Mouse (Mus musculus) right cerebral cortex, adult 2 months (tissue): ENCODE results near the gene H2-M10.6.

Experiments
- DNase-seq, 2 experiments: peaks; one replicate each; pipeline ENCODE4 v3.0.0; 2021 to 2022; ENCODE audit warnings: low spot score in 2 of 2

The H2-M10.6 gene

GRCm38 (mm10) chr17:36840961-36841445, 29.0 kb downstream of the H2-M10.6 start:
- DNase-seq, result no peak

DNA sequence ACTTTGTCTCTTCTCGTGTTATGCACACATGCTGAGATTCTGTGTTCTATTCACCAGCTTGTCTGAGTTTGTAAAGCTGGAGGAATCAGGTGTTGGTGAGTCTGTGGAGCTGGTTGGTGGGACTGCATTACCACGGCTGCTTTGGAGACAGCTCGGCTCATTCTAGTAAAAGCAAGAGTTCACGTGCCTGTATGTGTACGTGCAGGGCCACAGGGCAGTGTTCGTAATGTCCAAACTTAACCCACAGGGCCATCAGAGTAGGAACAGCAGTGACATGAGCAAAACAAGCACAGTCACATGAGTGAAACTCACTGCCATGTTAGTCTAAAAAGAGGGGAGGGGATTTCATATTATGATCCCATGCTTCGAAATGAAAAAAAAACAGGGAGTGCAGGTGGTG, 31.7 kb downstream of the H2-M10.6 start:
- DNase-seq, result no peak

DNA sequence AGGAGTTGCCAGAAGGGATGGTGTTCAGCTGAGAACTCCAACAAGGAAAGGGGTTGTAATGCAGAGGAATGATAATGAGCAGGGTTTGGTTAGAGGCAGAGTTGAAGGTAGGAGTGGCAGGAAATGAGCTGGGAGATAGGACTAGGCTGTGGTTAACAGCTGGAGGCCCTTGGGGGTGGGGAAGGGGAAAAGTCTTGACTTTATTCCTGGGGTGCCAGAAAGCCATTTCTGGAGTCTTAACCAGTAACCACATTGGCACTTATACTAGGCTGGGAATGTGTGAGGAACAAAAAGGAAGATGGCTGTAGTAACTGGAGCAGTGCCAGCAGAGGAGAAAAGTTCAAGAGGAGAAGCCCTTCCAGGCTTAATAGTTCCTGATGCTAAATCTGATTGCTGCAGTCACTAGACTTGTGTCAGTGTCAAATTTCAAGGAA, 32.3 kb downstream of the H2-M10.6 start:
- DNase-seq, result no peak

GRCm38 (mm10) chr17:36844725-36845124, 32.8 kb downstream of the H2-M10.6 start:
- DNase-seq, result no peak

DNA sequence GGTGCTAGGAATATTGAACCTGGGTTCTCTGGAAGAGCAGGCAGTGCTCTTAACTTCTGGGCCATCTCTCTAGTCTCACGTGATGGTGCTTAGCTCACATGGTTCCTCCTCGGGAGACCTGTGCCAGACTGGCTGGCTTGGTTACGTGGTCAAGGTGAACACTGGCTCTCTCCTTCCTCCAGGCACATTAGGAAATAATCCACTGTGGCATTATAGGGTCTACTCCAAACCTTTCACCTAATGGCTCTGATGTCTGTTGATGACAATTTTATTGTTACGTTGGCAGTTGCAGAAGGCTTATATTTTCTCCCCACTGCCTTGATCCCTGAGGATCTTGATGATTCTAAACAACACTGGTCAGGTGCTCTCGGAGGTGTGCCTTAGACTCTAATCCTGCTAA, 36.9 kb downstream of the H2-M10.6 start:
- no peak for DNase-seq

DNA sequence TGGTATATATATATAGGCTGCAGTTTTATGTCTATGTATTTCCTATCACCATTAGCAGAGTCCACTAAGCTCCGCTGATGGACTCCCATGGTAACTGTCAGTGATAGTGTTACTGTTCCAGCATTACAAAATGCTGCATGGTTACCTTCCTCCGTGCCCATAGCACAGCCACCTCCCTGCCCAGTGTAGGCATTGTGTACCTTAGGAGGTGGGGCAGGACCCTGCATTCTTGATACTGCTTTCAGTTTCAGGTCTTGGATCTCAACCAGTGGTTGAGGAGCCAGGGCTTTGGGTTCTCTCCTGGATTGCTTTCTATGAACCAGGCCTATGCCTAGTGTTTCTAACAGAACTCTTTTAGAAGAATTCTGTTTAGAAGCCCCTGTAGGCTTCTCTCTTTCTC, 38.0 kb downstream of the H2-M10.6 start:
- no peak for DNase-seq

DNA sequence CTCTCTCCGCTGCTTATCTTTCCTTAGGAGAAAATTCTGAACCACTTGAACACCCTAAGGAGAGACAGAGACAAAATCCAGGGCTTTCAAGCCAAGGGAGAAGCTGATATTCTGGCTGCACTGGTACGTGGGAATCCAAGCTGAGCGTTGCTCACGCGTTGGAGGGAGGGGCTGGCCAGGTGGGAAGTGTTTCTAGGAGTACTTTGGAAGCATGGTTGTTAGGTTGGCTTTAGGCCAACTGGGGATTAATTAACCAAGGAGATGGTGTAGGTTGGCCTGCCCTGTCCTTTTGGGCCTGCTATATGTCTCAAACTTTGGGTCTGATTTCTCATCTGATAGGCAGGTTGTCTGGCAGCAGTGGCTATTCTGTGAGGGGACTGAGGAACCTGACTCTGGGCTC, 39.2 kb downstream of the H2-M10.6 start:
- no peak for DNase-seq

DNA sequence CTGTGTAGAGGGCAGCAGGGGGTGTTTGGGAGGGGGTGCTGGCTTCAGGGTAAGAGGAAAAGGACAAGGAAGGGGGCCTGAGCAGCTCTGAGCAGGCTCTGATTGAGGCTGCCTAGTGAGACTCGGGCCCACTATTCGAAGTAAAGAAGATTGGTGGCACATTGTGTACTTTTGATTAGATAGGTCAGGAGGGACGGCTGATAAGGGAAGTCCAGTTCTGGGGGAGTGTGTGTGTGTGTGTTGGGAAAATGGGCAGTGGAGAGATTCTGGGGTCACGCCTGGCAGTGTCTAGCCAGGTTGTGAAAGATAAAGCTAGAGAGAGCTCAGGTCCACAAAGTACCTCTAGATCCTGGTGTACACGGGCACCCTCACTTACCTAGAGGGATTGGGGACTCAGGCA, 39.7 kb downstream of the H2-M10.6 start:
- DNase-seq, result no peak

DNA sequence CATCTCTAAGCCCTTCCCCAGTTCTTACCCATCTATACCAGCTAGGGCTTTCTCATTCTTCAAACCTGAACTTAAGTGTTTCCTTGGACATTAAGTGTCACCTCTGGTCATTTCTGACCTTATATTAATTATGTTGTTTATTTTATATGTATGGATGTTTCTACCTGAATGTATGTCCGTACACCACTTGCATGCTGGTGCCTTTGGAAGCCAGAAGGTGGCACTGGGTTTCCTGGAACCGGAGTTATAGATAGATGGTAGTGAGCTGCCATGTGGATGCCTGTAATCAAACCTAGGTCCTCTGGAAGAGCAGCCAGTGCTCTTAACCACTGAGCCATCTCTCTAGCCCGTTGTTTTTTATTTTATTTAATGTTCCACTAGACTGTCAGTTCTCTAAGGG, 43.5 kb downstream of the H2-M10.6 start:
- no peak for DNase-seq

- DNase-seq, result no peak
Measured at GRCm38 (mm10) chr17:36856236-36856635, 44.3 kb downstream of the H2-M10.6 start.

- DNase-seq, result no peak
Measured at GRCm38 (mm10) chr17:36858181-36858580, 46.2 kb downstream of the H2-M10.6 start.

GRCm38 (mm10) chr17:36861680-36862079, 49.7 kb downstream of the H2-M10.6 start:
- DNase-seq, result no peak
